Mouse (Mus musculus): ENCODE data around the gene Mt3. TPM values are rescaled to one million over a fixed set of nuclear protein-coding genes. Genes with fewer than 3 reads are reported as not detected.

The Mt3 gene
- total RNA-seq, 4 experiments from 2014 or later = 7.4 to 11.2 (median 9.6) TPM

DNA sequence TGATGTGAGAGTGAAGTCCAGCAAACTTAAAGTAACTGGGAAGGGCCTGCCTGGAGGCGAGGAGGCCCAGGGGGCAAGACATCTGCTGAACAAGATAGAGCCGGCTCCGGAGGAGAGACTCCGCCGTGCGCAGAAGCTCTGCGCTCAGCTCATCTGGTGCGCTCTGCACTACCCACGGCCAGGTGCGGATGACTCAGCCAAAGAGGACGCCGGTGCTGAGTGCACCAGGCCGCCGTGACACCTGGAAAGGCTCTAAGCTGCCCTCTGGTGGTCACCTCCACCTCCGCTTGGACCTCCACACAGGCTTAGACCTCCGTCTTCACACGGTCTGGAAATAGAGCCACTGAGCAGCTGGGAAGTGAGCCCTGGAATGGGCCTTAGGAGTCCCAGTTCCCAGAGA lies 34.1 kb downstream of the Mt3 start:
- peak; percentile 42 for DNase-seq

DNA sequence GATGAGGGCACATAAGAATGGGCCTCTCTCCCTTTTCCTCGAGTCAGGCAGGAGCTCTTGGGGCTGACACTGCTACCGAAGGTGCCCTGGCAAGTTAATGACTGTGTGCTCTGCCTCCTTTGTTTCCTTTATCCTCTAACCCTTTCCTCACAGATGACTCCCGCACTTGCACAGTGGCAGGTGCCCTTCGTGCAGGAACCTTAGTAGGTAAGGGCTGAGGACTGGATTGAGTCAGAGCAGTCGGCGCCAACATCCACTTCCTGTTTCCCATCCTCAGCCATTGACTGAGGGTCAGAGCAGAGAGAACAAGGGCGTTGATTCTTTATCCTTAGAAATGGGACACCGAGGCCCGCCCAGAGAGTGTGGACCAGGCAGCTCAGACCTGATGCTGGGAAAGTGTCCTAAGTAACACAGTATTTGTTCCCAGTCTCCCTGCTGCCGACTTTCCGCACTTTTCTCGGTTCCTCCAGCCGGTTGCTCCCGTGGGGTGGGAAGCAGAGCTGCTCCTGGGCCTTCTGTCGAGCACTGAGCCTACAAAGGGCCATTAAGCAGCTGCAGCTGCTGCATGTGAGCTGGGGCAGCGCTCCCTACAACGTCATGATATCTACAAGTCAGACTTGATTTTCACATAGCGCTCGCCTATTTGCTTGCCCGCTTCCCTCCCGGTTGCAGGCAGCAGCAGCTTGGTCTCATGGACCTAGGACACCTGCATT lies 35.0 kb downstream of the Mt3 start:
- DNase-seq = no peak

DNA sequence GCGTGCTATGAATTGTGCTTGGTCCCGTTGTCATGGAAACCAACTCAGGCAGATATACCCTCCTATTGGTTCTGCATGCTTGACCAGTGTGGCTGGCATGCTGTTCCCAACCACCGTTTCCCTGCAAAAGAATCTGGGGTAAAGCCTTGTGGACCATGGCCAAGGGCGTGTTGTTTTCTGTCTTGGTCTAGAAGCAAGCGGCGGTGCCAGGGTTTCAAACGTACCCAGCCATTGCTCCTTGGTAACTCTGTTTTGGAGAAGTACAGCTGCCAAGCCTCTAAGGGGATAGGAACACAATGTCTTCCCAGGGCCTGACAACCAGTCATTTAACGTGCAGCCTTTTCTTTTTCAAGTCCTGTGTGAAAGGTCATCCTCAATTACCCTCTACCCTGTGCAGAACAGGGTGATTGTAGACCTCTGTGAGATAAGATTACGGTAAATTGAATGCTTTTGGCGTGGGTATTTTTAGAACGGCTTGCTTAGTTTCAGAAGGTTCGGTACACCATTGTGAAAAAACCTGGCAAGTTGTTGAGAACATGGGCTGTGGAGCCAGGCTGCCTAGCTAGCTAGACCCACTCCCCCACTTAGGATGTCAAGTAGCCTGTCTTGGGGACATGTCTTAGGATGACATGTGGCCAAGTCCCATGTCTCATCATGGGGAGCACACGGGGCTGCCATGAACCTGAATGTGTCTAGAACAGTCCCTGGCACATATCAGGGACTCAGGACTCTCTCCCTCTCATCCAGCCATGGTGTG lies 37.0 kb downstream of the Mt3 start:
- no peak for DNase-seq

DNA sequence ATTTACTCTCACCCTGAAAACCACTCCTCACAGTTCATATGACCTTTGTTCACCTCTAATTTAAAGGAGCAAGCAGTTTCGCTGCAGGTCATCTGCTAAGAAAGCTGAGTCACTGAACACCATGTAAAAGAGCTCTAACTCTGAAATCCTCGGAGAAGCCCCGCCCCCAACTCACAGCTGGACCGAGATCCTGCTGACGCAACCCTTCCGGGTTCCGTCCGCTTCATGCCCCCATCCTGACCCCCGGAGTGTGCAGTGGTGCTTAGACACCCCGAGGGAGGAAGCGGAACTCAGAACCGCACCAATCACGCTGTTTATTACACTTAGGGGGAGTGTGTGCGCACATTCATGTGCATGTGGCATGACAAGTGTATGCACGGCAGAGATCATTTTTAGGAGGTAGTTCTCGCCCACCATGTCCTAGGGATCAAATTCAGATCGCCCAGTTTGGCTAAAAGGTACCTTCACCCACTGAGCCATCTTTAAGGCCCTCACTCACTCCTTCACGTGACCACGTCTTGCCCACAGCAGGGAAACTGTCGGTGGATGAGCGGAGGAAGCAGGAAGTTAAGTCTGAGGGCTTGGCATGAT lies 38.8 kb downstream of the Mt3 start:
- peak; percentile 79 for DNase-seq

DNA sequence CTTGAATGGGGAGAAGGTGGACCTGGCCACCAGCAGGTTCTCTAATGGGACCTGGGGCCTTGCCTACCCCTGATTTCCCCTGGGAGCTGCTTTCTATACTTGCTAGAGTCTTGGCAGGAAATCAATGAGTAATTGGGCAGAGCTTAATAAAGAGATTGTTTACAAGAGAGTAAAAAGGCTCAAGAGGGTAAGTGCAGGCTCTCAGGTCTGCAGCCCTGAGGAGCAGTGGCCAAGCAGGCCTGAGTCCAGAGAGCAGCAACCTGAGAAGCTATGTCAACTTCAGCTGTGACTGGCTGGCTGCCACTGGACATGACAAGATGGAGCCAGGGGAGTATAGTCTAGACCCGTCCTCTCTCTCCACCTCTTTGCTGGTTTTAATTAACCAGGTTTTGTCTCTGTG lies 40.5 kb downstream of the Mt3 start:
- no peak for DNase-seq

DNA sequence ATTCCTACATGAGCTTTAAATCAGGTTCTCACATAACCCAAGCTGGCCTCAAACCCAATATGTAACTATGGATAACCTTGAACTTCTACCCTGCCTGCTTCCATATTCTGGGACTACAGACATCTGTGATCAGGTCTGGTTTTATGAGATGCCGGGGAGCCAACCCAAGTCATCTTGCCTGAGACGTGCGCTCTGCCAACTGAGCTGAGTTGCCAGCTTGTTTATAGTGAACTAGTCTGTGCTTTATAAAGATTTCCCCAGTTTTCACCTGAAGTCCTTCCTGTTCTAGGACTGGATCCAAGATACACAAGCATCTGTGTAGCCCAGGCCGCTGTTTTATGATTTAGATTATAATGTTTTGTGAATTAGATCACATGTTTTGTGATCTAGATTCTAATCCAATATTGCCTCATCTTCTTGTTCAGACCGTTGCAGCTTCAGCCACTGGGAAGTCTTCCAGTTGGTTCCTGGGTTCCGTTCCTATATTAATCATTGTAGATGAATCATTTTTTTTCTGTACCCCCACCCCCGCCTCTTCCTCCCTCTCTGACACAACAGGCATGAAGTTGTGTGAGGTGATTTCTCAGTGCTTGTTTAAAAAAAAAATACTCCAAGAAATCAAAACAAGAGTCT lies 42.3 kb downstream of the Mt3 start:
- DNase-seq = no peak

DNA sequence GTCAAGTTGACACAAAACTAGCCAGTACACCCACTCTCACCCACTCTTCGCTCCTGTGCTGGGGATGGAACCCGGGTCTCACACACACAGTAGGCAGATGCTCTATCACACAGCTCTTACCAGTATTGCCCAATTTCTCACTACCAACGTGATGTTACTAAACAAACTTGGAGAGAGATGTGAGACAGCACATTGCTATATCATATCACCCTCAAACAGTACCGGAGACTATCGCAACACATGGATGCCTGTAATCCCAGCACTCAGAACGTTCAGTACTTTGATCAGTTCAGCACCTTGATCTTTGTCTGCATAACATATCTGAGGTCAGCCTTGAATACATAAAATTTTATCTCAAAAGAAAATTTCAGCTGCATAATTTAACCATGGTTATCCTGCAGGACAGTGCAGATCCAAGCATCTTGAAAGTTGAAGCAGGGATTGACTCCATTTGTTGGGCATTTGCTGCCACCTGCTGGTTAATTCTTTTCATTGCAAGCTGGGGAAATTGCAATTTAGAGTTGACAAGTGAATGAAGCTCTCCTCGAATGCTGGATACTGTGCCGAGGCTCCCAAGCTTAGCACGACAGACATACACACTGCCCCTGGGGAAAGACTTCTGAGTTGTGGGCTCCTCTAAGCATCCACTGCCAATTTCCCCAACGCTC lies 46.9 kb downstream of the Mt3 start:
- DNase-seq = no peak

Other genes with a start within 250 kb of the Mt3 start
- gene Amfr, start 139.8 kb upstream of the Mt3 start, total RNA-seq (2022) = 100 to 1,000 TPM; 211 to 343 (median 258) TPM
- gene Nudt21, start 115.6 kb upstream of the Mt3 start, total RNA-seq (2022) = 10 to 100 TPM; 37.5 to 51.4 (median 43.6) TPM
- 10 to 100 TPM; 23.0 to 31.3 (median 27.4) TPM for gene Ogfod1, start 115.4 kb upstream of the Mt3 start, total RNA-seq (2022)
- gene Bbs2, start 53.7 kb upstream of the Mt3 start, total RNA-seq (2022) = 10 to 100 TPM; 24.6 to 32.1 (median 28.2) TPM
- gene Mt4, start 15.4 kb upstream of the Mt3 start, total RNA-seq (2022) = not detected
- gene Mt2, start 20.1 kb downstream of the Mt3 start, total RNA-seq (2022) = 100 to 1,000 TPM; 120 to 244 (median 215) TPM
- gene Mt1, start 26.5 kb downstream of the Mt3 start, total RNA-seq (2022) = 100 to 1,000 TPM; 179 to 332 (median 286) TPM
- gene Nup93, start 62.0 kb downstream of the Mt3 start, total RNA-seq (2022) = 10 to 100 TPM; 14.4 to 19.4 (median 17.0) TPM
- gene Slc12a3, start 176.6 kb downstream of the Mt3 start, total RNA-seq (2022) = under 1 TPM in 1 of 4 experiments, not detected in 3; 0.16 TPM
- gene Herpud1, start 233.8 kb downstream of the Mt3 start, total RNA-seq (2022) = 100 to 1,000 TPM; 112 to 129 (median 123) TPM

Measured in adrenal gland, adult 8-10 months (tissue).